Mouse (Mus musculus): ENCODE measurements around the gene Ppp1r14a. TPM values are rescaled to one million over a fixed set of nuclear protein-coding genes. Genes with fewer than 3 reads are reported as not detected.

Ppp1r14a gene
- total RNA-seq, 2 experiments from 2014 or later: 3.8 to 4.5 TPM

DNA sequence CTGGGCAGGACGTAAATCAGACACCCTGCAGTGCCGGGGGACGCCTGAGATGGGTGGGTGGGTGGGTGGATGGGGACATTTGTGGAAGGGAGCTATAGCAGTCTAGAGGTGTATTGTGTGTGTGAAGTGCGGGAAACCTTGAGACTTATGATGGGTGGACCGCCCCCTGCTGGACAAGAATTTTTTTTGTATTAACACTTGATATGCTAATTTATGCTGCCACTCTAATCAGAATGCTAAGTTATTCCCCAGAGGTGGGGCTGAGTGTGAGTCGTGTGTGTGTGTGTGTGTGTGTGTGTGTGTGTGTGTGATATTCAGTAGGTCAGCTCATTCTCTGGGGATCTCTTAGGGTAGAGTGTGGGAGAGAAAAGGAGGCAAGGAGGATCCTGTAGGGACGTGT, 17.5 kb downstream of the Ppp1r14a start:
- Histone ChIP-seq H3K4me3 (no peak overlapping the region), H3K27ac (no peak overlapping the region)
- DNase-seq: no peak
- peak; percentile 52 for TF ChIP-seq CTCF (IDR thresholded peaks at IDR 0.05)
- intact Hi-C loops (cut with DNase I): loop anchor here (5.0 kb wide), 1 partner anchor 216 kb away; no protein-coding TSS in a partner anchor

DNA sequence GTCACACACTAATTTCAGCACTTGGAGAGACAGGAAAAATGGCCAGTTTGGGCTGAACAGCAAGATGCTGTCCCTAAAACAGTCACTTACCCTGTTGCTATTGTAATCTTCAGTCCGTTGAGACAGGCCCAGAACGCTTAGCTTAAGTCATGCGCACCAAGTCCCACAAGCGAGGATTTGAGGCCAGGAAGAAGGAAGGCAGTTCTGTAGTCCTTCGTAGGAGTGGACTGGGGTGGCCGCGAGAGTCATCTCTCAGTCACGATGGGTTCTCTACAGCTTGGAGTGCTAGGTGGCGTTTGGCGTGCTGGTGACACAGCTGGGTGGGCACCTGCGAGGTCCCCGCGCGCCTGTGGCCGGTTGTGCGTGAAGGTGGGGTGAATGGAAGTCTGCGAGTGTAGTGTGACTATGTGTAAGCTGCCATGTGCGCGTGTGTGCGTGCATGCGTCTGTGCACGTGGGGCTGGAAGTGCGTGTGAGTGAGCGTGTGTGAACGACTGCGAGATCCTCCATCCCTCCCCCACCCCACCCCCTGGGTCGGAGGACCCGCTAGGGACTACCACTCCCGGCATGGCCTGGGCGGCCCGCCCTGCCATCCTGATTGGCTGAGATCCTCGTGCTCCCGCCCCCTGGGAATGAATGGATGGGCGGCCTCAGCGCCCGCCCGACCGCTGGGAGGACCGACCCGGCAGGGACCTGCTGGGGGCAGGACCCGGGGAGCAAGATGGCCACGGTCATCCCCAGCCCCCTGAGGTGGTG, 18.4 kb downstream of the Ppp1r14a start:
- DNase-seq: peak; percentile 95
- H3K4me3 ChIP-seq: peak overlapping the region; percentile 71
- no peak for TF ChIP-seq CTCF (IDR thresholded peaks at IDR 0.05)
- H3K27ac ChIP-seq: no peak overlapping the region
- intact Hi-C loops (cut with DNase I): loop anchor here (5.0 kb wide), 1 partner anchor 215 kb away; no protein-coding TSS in a partner anchor

DNA sequence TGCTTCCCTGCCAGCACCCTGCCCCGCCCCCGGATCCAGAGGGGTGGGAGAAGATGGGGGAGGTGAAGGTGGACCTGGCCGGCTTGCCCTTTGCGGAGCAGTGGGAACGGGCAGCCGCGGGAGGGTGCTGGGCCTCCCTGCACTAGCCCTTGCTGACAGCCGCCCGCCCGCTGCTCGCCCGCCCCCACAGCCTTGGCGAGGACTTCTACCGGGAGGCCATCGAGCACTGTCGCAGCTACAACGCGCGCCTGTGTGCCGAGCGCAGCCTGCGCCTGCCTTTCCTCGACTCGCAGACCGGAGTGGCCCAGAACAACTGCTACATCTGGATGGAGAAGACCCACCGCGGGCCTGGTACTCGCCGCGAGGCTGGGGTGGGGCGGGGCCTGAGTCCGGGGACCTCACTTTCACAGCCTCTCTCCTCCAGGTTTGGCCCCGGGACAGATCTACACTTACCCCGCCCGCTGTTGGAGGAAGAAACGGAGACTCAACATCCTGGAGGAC, 20.2 kb downstream of the Ppp1r14a start:
- Histone ChIP-seq H3K27ac (peak overlapping the region; percentile 64), H3K4me3 (peak overlapping the region; percentile 74)
- DNase-seq: peak; percentile 74
- no peak for TF ChIP-seq CTCF (IDR thresholded peaks at IDR 0.05)
- intact Hi-C loops (cut with DNase I): loop anchor here (5.0 kb wide), 1 partner anchor 213 kb away; no protein-coding TSS in a partner anchor

DNA sequence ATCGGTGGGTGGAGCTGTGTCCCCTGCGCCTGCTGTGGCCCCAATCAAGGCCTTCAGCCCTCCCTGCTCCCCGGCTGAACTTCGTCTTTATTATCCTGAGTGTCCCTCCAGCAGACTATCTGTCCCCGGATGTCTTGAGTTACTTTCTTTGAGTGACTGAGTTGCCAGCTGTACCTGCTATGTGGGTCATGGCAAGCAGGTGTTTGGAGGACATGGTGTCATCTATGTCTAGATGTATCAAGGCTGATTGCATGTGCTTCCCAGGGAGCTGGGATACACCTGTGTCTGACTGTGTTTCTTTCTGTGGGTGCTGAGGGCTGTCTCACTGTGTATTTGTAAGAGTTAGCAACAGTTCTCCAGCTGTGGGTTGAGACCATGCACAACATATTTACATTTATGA, 20.6 kb downstream of the Ppp1r14a start:
- H3K27ac ChIP-seq: peak overlapping the region; percentile 64
- no peak for TF ChIP-seq CTCF (IDR thresholded peaks at IDR 0.05)
- DNase-seq: no peak
- intact Hi-C loops (cut with DNase I): loop anchor here (5.0 kb wide), 1 partner anchor 213 kb away; no protein-coding TSS in a partner anchor
- peak overlapping the region; percentile 74 for H3K4me3 ChIP-seq

DNA sequence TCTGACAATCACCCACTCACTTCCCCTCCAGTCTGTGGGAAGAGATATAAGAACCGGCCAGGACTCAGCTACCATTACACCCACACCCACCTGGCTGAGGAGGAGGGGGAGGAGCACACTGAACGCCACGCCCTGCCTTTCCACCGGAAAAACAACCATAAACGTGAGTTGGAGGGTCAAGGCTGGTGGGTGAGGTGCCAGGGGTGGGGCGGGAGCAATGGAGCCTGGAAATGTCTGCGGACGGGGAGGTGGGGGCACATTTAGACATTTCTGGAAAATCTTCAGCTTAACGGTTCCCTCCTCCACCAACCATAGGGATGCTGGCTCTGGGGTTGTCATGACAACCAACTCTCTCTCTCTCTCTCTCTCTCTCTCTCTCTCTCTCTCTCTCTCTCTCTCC, 23.9 kb downstream of the Ppp1r14a start:
- intact Hi-C loops (cut with DNase I): no loop called here
- no peak for TF ChIP-seq CTCF (IDR thresholded peaks at IDR 0.05)
- Histone ChIP-seq H3K27ac (no peak overlapping the region), H3K4me3 (no peak overlapping the region)
- DNase-seq: no peak

DNA sequence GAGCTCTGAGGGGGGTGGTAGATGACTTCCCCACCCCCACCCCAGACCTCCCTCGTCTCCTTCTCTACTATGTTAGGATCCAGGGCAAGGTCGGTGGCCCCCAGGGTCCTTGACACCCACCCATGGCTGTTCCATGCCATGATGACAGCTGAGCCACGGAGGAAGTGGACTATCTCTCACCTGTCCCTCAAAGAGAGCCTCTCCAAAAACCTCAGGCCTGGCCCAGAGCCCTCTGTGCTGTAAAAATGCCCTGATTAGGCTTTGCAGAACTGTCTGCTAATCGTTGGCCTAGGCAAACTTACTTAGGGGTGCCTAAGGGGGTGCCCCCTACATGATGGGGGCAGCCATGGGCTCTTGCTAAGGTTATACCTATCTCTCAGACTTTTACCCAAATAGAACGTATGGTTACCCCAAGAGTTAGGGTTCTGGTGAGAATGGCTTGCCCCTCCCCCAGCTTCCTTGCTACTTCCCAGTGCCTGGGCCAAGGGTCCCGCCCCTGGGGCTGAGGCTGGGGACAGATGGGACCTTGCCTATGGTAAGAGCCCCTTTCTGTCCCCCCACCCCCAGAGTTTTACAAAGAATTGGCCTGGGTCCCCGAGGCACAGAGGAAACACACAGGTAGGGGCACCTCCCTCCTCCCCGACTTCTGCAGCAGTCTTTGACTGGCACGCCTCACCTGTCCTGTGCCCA, 24.6 kb downstream of the Ppp1r14a start:
- Histone ChIP-seq H3K27ac (no peak overlapping the region), H3K4me3 (no peak overlapping the region)
- no peak for DNase-seq
- TF ChIP-seq CTCF (IDR thresholded peaks at IDR 0.05): no peak
- intact Hi-C loops (cut with DNase I): no loop called here

DNA sequence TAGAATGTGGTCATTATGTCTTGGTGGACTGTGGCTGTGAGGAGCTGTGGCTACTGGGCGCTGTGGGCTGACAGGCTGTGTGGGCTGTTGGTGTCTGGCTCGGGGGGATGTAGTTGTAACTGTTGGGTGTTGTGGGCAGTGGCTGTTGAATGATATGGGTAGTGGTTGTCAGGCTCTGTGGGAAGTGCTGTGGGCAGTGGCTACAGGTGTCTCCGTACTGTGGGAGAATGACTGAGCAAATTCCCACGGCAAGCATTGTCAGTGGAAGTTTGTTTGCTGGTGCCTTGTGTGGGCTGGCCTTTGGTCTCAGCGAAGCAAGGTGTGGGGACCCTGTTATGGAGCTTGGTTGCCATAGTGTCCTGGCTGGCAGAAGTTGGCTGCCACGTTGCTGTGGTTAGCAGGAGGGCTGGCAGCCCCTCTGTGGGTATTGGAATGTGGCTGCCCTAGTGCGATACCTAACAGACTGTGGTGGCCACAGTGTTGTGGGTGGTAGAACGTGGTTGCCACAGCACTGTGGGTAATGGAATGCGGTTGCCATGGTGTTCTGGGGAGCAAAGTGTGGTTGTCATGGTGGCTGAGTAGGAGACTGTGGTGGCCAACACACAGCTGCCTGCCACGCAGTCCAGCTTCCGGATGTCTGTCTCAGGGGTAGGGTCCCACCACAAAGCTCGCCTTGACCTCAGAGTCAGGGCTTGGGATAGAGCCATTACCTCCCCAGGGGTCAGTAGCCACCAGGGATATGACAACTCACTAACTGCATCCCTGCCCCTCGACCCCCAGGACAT, 25.9 kb downstream of the Ppp1r14a start:
- no peak for TF ChIP-seq CTCF (IDR thresholded peaks at IDR 0.05)
- no peak overlapping the region for H3K27ac ChIP-seq
- H3K4me3 ChIP-seq: no peak overlapping the region
- intact Hi-C loops (cut with DNase I): no loop called here
- no peak for DNase-seq

DNA sequence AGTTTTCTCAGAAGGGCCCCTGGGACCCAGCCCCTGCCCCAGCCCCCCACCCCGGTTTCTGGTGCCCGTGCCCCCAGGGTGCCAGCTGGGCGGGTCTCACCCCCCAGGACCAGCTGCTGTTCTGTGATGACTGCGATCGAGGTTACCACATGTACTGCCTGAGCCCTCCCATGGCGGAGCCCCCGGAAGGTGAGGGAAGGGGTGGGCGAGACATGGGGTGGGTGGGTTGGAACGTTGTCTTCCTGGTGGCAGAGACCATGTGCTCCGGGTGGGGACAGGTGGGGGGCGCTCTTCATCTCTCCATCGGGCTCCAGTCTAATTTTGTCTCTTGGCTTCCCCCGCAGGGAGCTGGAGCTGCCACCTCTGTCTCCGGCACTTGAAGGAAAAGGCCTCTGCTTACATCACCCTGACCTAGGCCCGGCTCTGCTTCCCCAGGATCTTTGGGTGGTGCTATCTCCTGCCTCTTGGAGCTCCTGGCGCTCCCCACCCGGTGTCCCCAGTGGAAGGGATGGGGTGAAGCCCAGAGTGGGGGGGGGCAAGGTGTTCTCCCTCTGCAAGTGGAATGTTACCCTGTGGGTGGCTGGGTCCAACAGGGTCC, 27.1 kb downstream of the Ppp1r14a start:
- intact Hi-C loops (cut with DNase I): no loop called here
- TF ChIP-seq CTCF (IDR thresholded peaks at IDR 0.05): no peak
- H3K27ac ChIP-seq: no peak overlapping the region

DNA sequence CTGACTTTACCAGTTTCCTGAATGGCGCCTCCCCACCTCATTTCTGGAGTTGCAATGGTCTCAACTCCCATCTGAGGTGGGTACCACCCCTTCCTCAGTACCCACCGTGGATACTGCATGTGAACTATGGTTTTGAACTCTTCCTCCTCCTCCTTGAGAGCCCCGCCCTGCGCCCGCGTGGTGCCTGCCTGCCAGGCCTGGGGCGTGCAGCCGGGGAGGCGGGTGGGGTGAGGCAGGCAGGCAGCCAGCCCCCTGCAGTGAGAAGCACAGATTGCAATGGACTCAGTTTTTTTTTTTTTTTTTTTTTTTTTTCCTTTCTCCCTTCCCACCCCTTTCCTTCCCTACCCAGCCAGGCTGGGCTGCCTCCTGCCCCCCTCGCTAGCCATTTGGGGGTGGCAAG, 27.9 kb downstream of the Ppp1r14a start:
- intact Hi-C loops (cut with DNase I): no loop called here
- H3K27ac ChIP-seq: no peak overlapping the region
- H3K4me3 ChIP-seq: no peak overlapping the region
- DNase-seq: peak; percentile 64
- no peak for TF ChIP-seq CTCF (IDR thresholded peaks at IDR 0.05)

More for the DNA sequence above, 27.1 kb downstream of the Ppp1r14a start:
- DNase-seq: no peak
- H3K4me3 ChIP-seq: no peak overlapping the region

DNA sequence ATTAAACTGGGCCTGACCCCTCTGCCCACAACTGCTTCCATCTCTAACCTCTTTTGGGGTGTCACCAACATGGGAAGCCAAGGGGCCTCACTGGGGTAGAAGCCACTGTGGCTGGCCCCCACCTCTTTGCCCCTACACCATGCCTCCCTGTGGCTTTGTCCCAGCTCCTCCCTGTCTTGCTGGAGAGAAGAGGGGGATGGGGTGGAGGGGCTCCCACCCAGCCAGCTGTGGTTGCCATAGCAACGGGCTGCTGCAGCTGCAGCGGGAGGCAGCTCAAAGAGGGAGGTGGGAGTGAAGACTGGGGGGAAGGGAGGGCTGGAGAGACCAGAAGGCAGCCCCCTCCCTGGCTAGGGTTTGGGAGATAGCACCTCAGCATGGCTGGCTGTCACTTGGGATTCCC, 28.4 kb downstream of the Ppp1r14a start:
- no peak for DNase-seq
- H3K4me3 ChIP-seq: no peak overlapping the region
- no peak for TF ChIP-seq CTCF (IDR thresholded peaks at IDR 0.05)
- peak overlapping the region; percentile 24 for H3K27ac ChIP-seq
- intact Hi-C loops (cut with DNase I): no loop called here

DNA sequence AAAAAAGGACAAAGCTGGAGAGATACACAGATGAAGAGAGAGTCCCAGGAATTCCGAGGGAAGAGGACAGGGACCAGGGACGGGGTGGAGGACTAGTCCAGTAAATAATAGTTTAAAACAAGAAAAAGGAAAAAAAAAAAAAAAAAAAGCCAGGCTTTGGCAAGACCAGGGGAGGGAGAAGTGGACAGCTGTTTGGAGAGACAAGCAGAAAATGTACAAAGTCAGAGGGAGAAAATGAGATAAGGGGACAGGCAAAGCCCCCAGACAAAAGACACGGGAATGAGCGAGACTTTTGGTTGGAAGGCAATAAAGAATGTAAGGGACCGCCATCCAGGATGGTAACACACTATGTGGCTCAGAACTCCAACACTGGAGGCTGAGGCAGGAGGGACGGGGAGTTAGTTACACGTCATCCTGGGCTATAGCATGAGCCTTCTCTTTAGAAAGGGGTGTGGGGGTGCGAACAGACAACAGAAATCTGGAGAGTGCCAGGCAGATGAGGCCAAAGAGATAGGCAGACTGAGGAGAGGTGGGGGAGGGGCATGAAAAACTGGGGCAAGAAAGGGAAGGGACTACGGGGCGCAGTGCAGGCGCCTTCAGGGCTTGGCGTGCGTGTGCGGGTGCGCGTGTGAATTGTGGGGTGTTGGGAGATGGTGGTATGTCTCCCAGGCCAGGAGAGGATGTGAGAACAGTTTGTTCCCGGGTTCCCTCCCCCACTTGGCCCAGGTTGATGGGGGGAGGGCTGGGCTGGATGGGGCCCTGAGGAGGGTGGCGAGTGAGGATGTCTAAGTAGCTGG, 29.2 kb downstream of the Ppp1r14a start:
- H3K27ac ChIP-seq: peak overlapping the region; percentile 24; the same call in 1 of the 2 replicates
- DNase-seq: peak; percentile 64
- peak overlapping the region; percentile 7; the same call in 1 of the 2 replicates for H3K4me3 ChIP-seq
- intact Hi-C loops (cut with DNase I): no loop called here
- TF ChIP-seq CTCF (IDR thresholded peaks at IDR 0.05): no peak

Measured in gastrocnemius, adult 2 months (tissue).